Mouse (Mus musculus): ENCODE measurements around the gene Hist1h2ae.

Gene Hist1h2ae

GRCm38 (mm10) chr13:23537006-23537710 is 33.9 kb downstream of the Hist1h2ae start:
- no peak for DNase-seq

GRCm38 (mm10) chr13:23536076-23536822 is 34.8 kb downstream of the Hist1h2ae start:
- no peak for DNase-seq

DNA sequence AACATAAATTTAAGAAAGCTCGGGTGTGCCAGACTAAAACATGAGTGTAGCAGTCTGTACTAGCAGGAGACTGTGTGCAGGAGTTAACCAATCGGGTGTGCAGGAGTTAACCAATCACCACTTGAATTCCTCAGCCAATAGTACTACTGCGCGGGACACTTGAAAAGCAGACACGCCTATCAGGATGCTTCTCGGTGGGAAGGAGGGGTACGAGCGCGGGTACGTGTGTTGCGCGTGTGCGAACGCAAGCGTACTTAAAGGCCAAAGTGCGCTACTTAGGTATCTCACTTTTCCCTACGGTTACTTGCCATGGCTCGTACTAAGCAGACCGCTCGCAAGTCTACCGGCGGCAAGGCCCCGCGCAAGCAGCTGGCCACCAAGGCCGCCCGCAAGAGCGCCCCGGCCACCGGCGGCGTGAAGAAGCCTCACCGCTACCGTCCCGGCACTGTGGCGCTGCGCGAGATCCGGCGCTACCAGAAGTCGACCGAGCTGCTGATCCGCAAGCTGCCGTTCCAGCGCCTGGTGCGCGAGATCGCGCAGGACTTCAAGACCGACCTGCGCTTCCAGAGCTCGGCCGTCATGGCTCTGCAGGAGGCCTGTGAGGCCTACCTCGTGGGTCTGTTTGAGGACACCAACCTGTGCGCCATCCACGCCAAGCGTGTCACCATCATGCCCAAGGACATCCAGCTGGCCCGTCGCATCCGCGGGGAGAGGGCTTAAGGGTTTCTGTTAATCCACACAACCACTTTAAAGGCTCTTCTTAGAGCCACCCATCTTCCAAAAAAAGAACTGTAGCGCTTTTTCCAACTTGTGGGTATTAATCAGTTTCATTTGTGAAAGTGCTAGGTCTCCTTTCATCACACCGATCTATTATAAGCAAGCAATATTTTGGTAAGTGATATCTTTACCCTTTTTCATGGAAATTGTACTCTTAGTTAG is 35.6 kb downstream of the Hist1h2ae start, which contains the start of gene Hist1h3g:
Hist1h3g (plus strand) TSS at position 286 of the 939 bp plus-strand sequence.
- DNase-seq: peak; percentile 89 to 93

- no peak for DNase-seq
Observed at GRCm38 (mm10) chr13:23534368-23535131, 36.5 kb downstream of the Hist1h2ae start.

DNA sequence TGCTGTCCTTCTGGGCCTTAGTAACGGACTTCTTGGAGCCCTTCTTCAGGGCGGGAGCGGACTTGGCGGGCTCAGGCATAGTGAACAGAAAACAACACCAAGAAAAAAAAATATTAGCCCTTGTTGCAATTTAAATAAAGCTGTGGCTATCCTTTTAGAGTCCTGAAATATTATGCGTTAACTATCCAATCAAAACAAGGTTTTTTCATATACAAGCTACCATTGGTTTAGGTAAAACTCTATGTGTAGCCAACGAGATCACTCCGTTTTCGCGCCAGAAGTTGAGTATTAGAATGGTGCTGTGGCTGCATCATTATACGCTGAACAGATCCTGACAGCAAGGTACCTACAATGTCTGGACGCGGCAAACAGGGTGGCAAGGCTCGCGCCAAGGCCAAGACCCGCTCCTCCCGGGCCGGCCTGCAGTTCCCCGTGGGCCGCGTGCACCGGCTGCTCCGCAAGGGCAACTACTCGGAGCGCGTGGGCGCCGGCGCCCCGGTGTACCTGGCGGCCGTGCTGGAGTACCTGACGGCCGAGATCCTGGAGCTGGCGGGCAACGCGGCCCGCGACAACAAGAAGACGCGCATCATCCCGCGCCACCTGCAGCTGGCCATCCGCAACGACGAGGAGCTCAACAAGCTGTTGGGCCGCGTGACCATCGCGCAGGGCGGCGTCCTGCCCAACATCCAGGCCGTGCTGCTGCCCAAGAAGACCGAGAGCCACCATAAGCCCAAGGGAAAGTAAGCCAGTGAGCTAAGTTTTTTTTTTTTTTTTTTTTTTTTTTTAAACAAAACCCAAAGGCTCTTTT is 37.3 kb downstream of the Hist1h2ae start, which contains the start of gene Hist1h2af:
Hist1h2af (plus strand) TSS at position 347 of the 808 bp plus-strand sequence.
- DNase-seq: peak; percentile 73 to 79

GRCm38 (mm10) chr13:23532262-23533075 is 38.6 kb downstream of the Hist1h2ae start:
- no peak for DNase-seq

DNA sequence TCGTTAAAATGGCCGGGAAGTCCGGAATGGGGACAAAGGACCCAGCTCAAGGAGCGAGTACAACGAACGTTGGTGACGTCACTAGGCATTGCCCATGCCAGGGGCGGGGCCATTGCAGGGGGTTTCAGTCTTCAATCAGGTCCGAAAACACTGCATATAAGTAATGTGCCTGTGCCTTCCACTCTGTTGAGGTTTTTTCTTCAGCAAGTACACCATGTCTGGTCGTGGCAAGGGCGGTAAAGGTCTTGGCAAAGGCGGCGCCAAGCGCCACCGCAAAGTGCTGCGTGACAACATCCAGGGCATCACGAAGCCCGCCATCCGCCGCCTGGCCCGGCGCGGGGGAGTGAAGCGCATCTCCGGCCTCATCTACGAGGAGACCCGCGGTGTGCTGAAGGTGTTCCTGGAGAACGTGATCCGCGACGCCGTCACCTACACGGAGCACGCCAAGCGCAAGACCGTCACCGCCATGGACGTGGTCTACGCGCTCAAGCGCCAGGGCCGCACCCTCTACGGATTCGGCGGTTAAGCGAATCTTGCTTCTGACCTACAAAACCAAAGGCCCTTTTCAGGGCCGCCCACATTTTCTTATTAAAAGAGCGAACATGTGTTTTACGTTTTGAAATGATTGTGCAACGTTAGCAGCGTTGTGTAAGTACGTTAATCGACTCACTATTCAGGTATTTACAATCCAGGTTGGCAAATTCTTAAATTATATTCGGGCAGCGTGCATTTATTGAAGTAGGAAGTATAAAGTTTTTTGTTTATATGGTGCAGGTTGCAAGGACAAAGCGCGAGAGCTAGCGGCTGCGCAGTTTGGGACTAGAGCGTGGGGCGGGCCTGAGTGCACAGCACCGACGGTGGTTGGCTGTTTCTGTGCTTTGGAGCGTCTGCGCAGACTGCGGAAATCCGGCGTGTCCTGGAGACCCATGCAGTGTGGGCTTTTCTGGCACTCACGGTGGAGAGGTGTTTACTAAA is 39.8 kb downstream of the Hist1h2ae start, which contains the start of gene Hist1h4h:
Hist1h4h (plus strand) TSS at position 150 of the 975 bp plus-strand sequence.
- DNase-seq: peak; percentile 97 to 99

- DNase-seq: peak; percentile 75 to 80
Observed at GRCm38 (mm10) chr13:23530181-23530900, 40.7 kb downstream of the Hist1h2ae start.

DNA sequence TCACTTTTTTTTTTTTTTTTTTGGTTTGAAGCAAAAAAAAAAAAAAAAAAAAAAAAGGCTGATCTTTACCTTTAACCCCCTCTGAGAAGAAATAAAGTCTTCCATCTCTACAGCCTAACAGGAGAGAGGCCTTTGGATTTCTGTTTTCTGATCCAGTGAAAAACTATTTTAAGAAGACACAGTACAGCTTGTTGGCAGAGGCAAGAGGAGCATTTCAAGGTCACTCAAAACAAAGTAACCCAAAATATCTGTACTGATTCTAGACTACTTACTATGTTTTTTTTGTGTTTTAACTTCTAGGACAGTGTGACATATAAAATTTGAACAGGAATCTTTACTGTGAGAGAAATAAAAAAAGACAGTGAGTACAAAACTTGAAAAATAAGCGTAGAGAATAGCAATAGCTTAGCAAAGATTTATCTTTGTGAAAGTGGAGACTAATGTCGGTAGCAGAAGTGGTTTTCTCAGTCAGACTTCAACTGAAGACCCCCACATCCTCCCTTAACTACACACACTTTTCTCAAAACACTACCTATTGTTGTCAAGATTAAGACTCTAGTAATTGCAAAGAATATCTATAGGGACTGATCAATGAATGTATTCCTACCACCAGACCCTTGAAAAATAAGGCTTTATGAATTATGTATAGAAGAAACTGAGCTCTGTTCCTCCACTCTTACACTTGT is 41.4 kb downstream of the Hist1h2ae start:
- no peak for DNase-seq

- no peak for DNase-seq
Observed at GRCm38 (mm10) chr13:23529005-23529404, 42.0 kb downstream of the Hist1h2ae start.

GRCm38 (mm10) chr13:23526312-23526711 is 44.7 kb downstream of the Hist1h2ae start:
- DNase-seq: peak; percentile 97

DNA sequence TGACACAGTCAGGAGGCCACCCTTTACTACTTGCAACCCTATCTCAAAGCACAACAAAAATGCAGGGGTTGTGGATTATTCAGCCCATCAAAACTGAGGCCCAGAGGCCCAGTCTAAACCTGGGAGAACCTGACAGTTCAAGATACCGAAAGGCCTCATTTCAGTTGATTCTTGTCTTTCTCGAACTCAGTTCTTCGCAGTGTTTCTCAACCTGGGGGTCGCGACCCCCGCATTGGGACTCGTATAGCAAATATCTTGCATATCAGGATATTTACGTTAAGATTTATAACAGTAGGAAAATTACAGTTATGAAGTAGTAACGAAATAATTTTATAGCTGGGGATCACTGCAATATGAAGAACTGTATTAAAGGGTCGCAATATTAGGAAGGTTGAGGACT is 45.1 kb downstream of the Hist1h2ae start:
- no peak for DNase-seq

DNA sequence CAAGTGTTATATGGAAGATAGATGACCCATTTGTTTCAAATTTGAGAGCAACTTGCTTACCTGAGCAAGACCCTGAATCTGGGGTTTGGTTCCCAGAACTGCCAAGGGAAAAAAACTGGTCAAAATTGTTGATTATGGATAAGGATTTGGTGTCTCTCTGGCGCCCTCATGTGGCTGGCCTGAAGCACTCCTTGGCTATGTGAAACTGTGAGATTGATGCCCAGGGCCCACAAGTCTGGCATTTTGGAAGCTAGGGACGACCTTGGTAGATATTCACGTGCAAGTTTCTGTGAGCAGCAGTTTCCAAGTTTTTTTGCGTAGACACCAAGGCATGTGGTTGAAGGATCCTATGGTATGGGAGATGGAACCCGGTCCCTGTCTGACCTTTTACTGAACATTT is 46.4 kb downstream of the Hist1h2ae start:
- DNase-seq: peak; percentile 85

DNA sequence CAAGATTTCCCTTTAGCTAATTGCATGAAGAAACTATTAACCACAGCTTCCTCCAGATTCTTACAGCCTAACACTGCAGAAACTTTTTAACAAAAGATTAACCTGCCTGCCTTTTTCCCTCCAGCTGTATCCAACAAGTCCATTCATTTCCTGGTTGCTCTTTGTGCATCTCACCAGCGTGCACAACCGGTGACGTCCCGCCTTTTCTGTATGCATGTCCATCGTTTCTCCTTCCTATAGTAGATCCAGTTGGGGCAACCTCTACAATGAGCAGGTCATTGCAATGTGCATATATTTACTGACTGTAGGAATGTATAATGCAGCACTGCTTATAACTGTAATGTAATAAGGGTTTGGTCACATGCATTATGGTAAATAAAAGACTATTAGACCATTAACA is 47.0 kb downstream of the Hist1h2ae start:
- DNase-seq: no peak

GRCm38 (mm10) chr13:23521703-23522102 is 49.3 kb downstream of the Hist1h2ae start:
- DNase-seq: peak; percentile 78 to 86
